Mouse (Mus musculus): ENCODE results near the gene Dlgap1. TPM values are rescaled to one million over a fixed set of nuclear protein-coding genes. Genes with fewer than 3 reads are reported as not detected.

The Dlgap1 gene
- total RNA-seq, 2 experiments from 2014 or later: 512 to 527 TPM

DNA sequence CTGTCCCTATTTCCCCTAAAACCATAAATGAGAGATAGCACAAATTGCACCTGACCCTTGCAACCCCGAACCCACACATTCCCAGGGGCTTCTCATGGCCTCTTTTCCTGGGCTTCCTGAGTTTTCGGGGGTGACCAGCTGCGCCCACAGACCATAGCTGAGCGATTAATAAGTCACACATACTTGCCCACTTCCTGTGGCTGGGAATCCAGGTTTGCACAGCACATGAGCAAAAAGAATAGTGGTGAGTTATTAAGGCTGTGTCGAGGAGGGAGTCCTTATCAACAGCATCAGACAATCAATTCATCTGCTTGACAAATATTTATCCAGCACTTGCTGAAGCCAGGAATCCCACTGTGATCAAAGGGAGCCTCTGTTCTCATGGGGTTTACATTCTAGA lies 740.7 kb downstream of the Dlgap1 start:
- DNase-seq (ENCODE audit: low spot score in 2 of 2): no peak

DNA sequence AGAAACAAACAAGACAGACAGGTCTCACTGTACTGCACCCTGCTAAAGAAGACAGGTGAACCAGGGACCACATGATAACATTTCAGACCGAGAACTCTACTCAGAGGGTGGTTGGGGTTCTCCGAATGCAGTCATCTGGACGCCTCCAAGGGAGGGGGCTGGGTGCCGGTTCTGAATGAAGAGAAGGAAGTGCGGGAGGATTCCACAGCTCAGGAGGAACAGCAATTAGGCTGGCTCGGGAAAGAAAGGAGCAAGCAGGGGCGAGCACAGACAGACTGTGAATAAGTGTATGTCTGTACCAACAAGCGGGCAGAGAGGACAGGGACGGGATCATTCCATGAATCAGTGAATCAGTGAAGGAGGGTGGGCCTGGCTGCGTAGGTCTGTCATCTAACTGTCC lies 744.6 kb downstream of the Dlgap1 start:
- DNase-seq (ENCODE audit: low spot score in 2 of 2): no peak

DNA sequence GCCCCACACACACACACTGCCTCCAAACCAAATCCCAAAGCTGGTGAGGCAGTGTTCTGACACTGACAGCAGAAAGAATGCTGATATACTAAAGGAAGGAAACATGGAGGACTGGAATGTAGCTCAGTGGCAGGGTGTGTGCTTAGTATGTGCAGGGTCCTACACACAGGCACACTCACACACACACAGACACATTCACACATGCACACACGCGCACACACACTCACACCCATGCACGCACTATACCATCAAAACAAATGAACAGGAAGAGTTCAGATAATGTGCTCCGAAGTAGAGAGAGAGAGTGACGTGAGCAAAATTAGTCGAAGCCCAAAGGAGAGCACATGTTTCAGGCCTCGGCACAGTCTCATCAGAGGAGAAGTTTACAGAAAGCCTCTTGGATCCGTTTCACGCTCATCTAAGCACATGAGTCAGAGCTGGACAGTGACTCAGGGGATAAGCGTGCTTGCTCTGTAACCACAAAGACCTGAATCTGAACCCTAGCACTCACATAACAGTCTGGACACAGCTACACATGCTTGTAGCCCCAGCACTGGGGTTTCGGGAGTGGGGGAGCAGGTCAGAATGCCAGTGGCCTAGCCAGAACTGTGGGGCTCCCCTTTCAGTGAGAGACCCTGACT lies 750.9 kb downstream of the Dlgap1 start:
- DNase-seq (ENCODE audit: low spot score in 2 of 2): no peak

DNA sequence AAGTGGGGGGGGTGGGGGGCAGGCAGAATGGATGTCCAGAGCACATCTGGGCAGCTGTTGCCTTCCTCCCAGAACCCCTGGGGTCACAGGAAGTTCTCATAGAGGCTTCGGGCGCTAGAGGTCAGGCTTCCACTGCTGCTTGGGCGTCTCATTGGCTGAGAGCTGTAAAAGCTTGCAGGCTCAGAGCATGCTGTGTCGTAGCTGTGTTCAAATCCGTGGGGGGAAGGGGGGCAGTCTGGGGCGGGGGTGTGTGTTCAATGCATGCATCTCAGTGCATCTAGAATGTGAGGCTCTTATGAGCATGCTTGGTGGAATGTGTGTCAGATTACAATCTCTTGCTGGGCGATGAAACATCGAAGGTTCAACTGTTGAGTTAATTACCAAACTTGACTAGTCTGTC lies 751.9 kb downstream of the Dlgap1 start:
- no peak for DNase-seq (ENCODE audit: low spot score in 2 of 2)

DNA sequence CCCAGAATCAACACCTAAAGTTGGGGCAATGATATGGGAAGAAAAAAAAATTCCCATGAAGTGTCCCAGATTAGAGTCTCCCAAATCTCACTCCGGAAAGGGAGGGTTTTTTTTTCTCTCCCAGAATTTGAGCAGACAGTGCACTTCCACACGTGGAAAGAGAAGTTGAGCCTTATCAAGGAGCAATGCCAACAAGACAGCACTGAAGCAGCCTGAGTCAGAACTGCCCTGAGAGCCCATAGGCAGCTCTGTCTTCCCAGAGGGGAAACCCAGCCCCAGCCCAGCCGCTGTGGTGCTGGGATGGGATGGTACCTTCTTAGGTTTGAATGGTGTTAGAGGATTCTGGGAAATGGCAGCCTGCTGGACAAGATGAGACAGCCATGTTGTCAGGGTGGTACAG lies 753.3 kb downstream of the Dlgap1 start:
- DNase-seq (ENCODE audit: low spot score in 2 of 2): no peak

DNA sequence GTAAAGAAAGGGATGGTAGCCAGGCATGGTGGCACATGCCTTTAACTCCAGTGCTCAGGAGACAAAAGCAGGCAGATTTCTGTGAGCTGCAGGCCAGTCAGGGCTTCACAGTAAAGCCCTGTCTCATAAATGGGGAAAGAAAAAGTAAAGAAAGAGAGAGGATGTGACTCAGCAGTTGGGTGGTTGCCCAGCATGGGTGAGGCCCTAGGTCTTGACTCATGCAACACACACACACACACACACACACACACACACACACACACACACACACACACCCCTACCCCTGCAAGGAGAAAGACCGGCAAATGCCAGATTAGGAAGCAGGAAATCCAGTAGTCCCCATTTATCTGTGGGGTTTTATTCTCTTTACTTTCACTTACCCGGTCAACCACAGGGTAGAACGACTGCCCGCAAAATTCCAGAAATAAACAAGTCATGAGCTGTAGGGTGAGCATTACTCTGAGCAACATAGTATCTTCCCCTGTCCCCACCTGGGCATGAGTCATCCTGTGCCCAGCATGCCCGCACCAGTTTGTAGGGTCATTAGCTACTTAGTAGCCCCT lies 759.9 kb downstream of the Dlgap1 start:
- peak in 1 of 2 experiments; percentile 51 for DNase-seq (ENCODE audit: low spot score in 2 of 2)

DNA sequence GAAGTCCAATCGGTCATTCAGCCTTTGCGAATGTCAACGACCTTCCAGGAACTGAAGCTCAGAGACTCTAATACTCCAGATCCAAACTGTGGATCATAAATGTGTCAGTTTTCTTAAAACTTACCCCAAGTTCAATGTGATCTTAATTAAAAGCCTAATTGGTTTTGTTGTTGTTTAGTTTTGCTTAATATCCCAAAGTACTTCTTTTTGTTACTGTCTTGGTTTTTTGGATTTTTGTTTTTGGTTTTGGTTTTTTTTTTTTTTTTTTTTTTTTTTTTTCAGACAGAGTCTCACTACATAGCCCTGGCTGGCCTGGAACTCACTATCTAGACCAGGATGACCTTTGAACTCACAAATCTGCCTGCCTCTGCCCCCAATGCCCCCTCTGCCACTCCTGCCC lies 765.9 kb downstream of the Dlgap1 start:
- no peak for DNase-seq (ENCODE audit: low spot score in 2 of 2)

DNA sequence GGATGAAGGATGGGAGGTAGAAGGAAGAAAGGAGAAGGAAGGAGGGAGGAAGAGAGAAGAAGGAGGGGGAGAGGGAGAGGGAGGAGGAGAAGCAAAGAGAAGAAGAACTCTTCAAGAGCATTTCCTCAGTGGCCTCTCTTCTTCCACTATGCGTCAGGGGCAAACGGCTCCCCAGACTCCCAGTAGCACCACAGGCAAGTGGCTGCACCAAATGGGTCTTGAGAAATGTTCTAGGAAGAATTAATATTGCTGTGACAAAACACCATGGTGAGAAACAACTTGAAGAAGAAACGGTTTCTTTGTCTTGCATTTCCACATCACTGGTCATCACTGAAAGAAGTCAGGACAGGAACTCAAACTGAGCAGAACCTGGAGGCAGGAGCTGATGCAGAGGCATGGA lies 766.5 kb downstream of the Dlgap1 start:
- DNase-seq (ENCODE audit: low spot score in 2 of 2): no peak

DNA sequence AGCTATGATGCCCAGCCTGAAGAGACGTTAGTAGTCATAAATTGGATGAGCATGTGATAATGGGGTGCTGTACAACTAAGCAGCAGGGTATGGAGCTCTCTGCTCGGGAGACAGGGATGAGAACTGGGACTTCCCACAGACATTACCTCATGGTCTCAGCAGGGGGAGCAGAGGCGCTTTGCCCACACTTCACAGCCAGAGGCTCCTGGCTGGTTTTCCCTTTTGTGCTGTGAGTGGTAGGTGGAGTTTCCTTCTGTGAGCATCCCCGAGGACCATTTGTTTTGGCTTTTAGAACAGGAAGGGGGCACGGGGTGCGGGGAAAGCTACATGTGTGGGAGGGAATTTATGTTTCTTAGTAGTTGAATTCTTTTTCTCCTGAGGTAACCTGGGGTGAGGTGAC lies 768.6 kb downstream of the Dlgap1 start:
- DNase-seq (ENCODE audit: low spot score in 2 of 2): peak; percentile 53 to 77

GRCm38 (mm10) chr17:70738168-70738854 lies 769.4 kb downstream of the Dlgap1 start:
- peak; percentile 67 to 83 for DNase-seq (ENCODE audit: low spot score in 2 of 2)

DNA sequence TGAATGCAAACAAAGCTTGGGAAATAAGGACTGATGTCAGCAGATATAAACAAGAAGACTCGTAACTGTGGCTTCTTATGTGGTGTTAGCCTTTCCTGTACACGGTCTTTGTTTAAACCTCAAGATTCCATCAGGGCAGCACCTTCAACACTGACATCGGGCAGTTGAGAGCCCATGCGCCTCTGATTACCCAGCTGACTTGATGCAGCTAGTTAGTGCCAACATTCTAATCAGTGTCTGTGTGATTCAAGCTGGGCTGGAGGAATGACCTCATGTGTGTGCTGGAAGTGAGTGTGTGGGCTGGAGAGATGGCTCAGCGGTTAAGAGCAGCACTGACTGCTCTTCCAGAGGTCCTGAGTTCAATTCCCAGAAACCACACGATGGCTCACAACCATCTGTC lies 770.5 kb downstream of the Dlgap1 start:
- DNase-seq (ENCODE audit: low spot score in 2 of 2): no peak

GRCm38 (mm10) chr17:70741696-70742095 lies 772.8 kb downstream of the Dlgap1 start:
- DNase-seq (ENCODE audit: low spot score in 2 of 2): no peak

DNA sequence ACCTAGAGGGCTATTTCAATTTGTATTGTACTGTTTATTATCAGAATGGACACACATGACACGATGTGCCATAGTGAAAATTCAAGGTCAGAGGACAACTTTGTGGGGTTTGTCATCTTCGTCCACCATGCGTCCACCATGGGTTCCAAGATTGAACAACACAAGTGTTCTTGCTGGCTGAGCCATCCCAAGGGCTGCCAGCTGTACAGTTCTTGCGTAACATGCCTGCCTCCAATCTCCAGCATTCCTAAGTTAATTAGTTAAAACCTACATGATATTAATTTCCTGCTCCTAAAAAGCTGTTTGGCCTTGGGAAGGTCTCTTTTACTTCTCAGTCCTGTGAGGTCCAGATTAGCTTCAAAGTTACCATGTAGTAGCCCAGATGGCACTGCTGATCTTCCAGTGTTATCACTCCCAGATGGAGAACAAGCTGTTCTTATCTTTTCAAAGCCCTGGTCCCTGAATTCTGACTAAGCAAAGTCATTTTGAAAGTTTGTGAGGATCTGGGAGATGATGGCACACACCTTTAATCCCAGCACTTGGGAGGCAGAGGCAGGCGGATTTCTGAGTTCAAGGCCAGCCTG lies 775.8 kb downstream of the Dlgap1 start:
- no peak for DNase-seq (ENCODE audit: low spot score in 2 of 2)

DNA sequence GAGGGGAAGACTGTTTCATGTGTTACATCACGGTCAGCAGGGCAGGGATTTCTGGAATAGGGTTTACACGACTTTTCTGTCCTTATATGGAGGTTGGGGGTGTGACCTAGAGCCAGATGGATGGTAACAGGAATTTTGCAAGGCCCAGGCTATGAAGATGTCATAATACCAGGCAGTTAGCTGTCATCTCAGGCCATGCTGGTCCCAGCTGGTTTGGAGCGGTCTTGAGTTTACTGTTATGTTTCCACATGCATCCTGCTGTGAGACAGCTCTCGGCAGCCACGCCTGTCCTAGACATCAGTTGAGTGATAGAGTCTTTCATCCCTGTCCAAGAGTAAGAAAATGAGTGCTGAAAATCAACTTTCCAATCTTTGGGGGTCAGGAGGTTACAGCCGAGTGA lies 776.5 kb downstream of the Dlgap1 start:
- no peak for DNase-seq (ENCODE audit: low spot score in 2 of 2)

- DNase-seq (ENCODE audit: low spot score in 2 of 2): no peak
Measured at GRCm38 (mm10) chr17:70746379-70747079, 777.7 kb downstream of the Dlgap1 start.

GRCm38 (mm10) chr17:70747731-70748475 lies 779.0 kb downstream of the Dlgap1 start:
- DNase-seq (ENCODE audit: low spot score in 2 of 2): no peak

- DNase-seq (ENCODE audit: low spot score in 2 of 2): no peak
Measured at GRCm38 (mm10) chr17:70748476-70748830, 779.6 kb downstream of the Dlgap1 start.

DNA sequence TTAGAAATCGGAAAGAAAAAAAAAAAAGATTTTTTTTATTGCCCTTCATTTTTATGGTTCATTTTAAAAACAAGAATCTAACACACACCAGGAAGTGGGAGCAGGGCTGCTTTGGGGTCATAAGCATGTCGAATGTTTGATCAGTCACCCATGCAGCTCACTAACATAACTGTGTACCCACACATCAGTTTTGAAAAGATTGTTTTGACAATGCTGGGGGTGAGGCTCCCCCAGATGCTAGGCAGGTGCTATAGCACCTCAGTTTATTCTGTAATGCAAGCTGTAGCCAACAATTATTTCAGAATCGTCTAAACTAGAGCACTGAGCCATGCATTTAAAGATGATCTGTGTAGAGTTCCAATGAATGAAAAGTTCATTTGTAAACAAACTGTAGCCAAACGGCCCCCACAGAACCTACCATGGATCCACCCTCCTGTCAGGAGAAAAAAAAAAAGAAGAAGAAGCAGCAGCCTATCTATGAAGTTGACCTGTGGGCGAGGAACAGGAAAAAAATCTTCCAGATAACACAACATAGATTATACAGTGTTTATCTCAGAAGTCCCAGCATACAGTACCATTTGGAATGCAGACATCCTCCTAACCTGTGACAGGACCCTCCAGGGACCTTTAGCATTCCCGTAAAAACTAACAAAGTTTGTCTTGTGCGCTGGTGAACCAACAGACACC lies 780.2 kb downstream of the Dlgap1 start:
- no peak for DNase-seq (ENCODE audit: low spot score in 2 of 2)

- no peak for DNase-seq (ENCODE audit: low spot score in 2 of 2)
Measured at GRCm38 (mm10) chr17:70750236-70751160, 781.6 kb downstream of the Dlgap1 start.
